Mouse (Mus musculus) cerebellum, adult 2 months (tissue): Measurements from ENCODE around the gene Tfr2.

ENCODE experiments used
- CTCF ChIP-seq: fragments of 200-500 bp; IDR thresholded peaks from 2 replicates; pipeline ENCODE4 v1.5.1; 2011; ENCODE audit warnings: low read depth, mild to moderate bottlenecking, control low read depth, low read length, moderate library complexity, borderline replicate concordance; ENCODE audit not compliant: insufficient read depth
- POLR2A ChIP-seq: fragments of 200-500 bp; IDR thresholded peaks from 2 replicates; pipeline ENCODE4 v1.6.1; 2011; ENCODE audit warnings: low read length, control low read depth, borderline replicate concordance; ENCODE audit not compliant: insufficient read depth

- no peak for TF ChIP-seq POLR2A
- no peak for TF ChIP-seq CTCF
These were observed at the start of gene Tfr2 for GRCm38 (mm10) chr5:137569665-137570064.
